Mouse (Mus musculus) heart, postnatal 25 days (tissue): ENCODE results near the gene Higd1c. TPM values are rescaled to one million over a fixed set of nuclear protein-coding genes. Genes with fewer than 3 reads are reported as not detected.

Experiments used
- DNase-seq: peaks from one replicate; pipeline ENCODE4 v3.0.0; 2022; ENCODE audit warnings: low spot score
- intact Hi-C: fragments of 180-260 bp; cut with DNase I; formaldehyde crosslinking; loops from one replicate; pipeline ENCODE4 v1.15.1; 2025
- total RNA-seq, 2 experiments: library from RNA; stranded (reverse); gene quantifications; 2 replicates each; pipeline ENCODE4 v1.2.3; 2021

Gene Higd1c
- total RNA-seq, 2 experiments from 2014 or later = not detected

GRCm38 (mm10) chr15:100424396-100425122, 60.2 kb downstream of the Higd1c start, which contains the start of gene Slc11a2:
Slc11a2 (minus strand) TSS chr15:100425072.
- intact Hi-C loops = loop anchor here (5.0 kb wide), 1 partner anchor 33 kb away; no protein-coding TSS in a partner anchor
- DNase-seq = no peak

GRCm38 (mm10) chr15:100428296-100428905, 64.1 kb downstream of the Higd1c start:
- intact Hi-C loops = no loop called here
- no peak for DNase-seq

DNA sequence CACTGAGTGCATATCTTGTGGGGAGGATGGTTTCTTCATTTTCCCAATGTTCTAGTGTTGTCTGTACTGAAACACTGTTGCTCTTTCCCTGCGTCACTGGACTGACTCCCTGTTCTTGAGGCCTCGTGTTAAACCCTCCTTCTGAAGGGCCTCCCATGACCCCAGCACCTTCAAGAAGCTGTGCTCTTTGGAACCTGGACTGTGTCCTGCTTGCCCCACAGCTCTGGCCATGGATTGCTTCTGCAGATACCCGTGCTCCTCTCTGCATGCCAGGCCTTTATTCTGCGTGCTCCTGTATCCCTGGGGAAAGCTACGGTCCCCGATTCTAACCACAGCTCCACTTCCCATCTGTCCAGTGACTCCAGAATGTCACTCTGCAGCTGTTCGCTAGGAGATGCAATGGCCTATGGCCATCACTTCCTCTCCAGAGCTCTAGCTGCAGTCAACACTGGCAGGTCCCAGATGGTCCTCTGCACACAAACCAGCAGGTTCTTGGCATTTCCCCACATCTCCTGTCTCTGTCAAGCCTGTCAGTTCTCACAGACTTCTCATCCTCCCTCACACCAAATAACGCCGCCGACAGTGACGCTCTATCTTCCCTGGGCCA, 65.7 kb downstream of the Higd1c start:
- no peak for DNase-seq
- intact Hi-C loops = no loop called here

GRCm38 (mm10) chr15:100433234-100433633, 68.9 kb downstream of the Higd1c start:
- no peak for DNase-seq
- intact Hi-C loops = no loop called here

Other genes with a start within 250 kb of the Higd1c start
- 10 to 100 TPM; 46.0 to 51.8 TPM for gene Atf1, start 136.7 kb upstream of the Higd1c start, total RNA-seq
- gene Tmprss12, start 83.7 kb upstream of the Higd1c start, total RNA-seq = not detected
- gene Mettl7a1, start 60.4 kb upstream of the Higd1c start, total RNA-seq = 10 to 100 TPM; 46.8 to 52.7 TPM
- gene Mettl7a3, start 29.6 kb upstream of the Higd1c start, total RNA-seq = under 1 TPM in 1 of 2 experiments, not detected in 1; 0.16 TPM
- gene Methig1, start 11.4 kb upstream of the Higd1c start, total RNA-seq = not detected
- gene Mettl7a2, start 11.3 kb upstream of the Higd1c start, total RNA-seq = 1 to 10 TPM; 1.1 to 1.2 TPM
- gene Gm5475, start 57.6 kb downstream of the Higd1c start, total RNA-seq = not detected
- gene Slc11a2, start 60.5 kb downstream of the Higd1c start, total RNA-seq = 10 to 100 TPM; 52.6 to 56.9 TPM
- 10 to 100 TPM; 13.6 to 14.6 TPM for gene Letmd1, start 104.5 kb downstream of the Higd1c start, total RNA-seq
- 1 to 10 TPM; 2.5 to 2.9 TPM for gene Csrnp2, start 130.9 kb downstream of the Higd1c start, total RNA-seq
- 10 to 100 TPM; 12.6 to 13.3 TPM for gene Tfcp2, start 187.5 kb downstream of the Higd1c start, total RNA-seq
- 10 to 100 TPM; 10.5 to 10.9 TPM for gene Pou6f1, start 235.4 kb downstream of the Higd1c start, total RNA-seq